Mouse (Mus musculus) CH12.LX (cell line): ENCODE measurements around the gene Slc6a4.

ENCODE experiments used
- MAX ChIP-seq: IDR thresholded peaks from 2 replicates; pipeline ENCODE4 v1.6.1; 2011; ENCODE audit warnings: low read length, improper control_type of control experiment
- ZKSCAN1 ChIP-seq: IDR thresholded peaks from 2 replicates; pipeline ENCODE4 v1.6.1; 2012; ENCODE audit warnings: low read depth, inconsistent platforms, low read length, improper control_type of control experiment, borderline replicate concordance

- TF ChIP-seq ZKSCAN1 (no peak), MAX (no peak)
These were observed 32.7 kb upstream of the Slc6a4 start for GRCm38 (mm10) chr11:76965703-76966102.
